Mouse (Mus musculus): ENCODE results near the gene Fyco1. TPM values are rescaled to one million over a fixed set of nuclear protein-coding genes. Genes with fewer than 3 reads are reported as not detected.
"Not testable (repeated sequence)": the region's sequence is repeated elsewhere in the genome, so short reads cannot be mapped to it uniquely, and the experiment has no call there.

The Fyco1 gene
- total RNA-seq, 2 experiments from 2014 or later = 29.6 to 30.4 TPM

DNA sequence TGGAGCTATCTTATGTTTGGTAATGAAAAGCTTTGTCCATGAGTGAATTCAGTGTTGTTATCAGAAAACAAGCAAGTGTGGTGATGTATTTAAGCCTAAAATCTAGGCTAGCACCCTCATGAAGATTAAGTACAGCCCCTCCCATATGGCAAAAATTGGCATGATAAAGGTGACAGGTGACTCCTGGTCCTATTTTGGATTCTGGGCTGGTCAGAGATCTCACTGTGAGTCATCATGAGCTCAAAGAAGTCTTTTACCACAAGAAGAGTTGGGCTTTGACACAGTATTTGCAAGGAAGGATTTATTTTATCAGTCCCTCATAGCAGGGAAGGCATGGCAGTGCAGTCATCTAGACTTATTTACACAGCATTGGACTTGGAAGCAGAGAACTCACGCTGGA lies 35.7 kb downstream of the Fyco1 start:
- DNase-seq (ENCODE audit: low spot score in 2 of 2) = no peak

GRCm38 (mm10) chr9:123815444-123815843 lies 36.3 kb downstream of the Fyco1 start:
- DNase-seq (ENCODE audit: low spot score in 2 of 2) = no peak

- no peak for DNase-seq (ENCODE audit: low spot score in 2 of 2)
These were observed 36.9 kb downstream of the Fyco1 start for GRCm38 (mm10) chr9:123814821-123815220.

GRCm38 (mm10) chr9:123814326-123814725 lies 37.4 kb downstream of the Fyco1 start:
- DNase-seq (ENCODE audit: low spot score in 2 of 2) = no peak

- DNase-seq (ENCODE audit: low spot score in 2 of 2) = no peak
These were observed 39.9 kb downstream of the Fyco1 start for GRCm38 (mm10) chr9:123811831-123812230.

GRCm38 (mm10) chr9:123808583-123808982 lies 43.1 kb downstream of the Fyco1 start:
- DNase-seq (ENCODE audit: low spot score in 2 of 2) = no peak

DNA sequence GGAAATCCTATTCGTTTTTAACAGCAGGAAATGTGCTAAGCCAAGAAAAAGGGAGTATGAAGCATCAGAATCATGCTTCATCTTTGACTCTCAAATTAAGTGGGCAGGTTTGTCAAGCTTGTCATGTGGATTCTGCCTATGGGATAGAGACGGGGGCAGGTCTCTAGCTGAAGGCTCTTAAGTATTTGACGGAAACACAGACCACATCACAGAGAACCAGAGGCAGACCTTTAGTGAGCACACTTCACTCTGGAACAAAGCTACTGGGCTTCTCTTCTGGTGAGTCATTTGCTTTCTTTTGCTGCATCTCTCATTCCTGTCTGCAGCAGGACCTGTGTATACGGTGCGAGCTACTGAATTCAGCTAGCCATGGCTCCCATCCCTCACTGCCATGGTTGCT lies 45.4 kb downstream of the Fyco1 start, which contains the start of gene Cxcr6:
Gene Cxcr6, plus strand, starts transcription at position 209 of the 400 bp plus-strand sequence.
- DNase-seq (ENCODE audit: low spot score in 2 of 2) = no peak

GRCm38 (mm10) chr9:123805241-123805640 lies 46.5 kb downstream of the Fyco1 start:
- no peak for DNase-seq (ENCODE audit: low spot score in 2 of 2)

GRCm38 (mm10) chr9:123802896-123803295 lies 48.8 kb downstream of the Fyco1 start:
- DNase-seq (ENCODE audit: low spot score in 2 of 2) = no peak

GRCm38 (mm10) chr9:123802421-123802820 lies 49.3 kb downstream of the Fyco1 start:
- no peak for DNase-seq (ENCODE audit: low spot score in 2 of 2)

DNA sequence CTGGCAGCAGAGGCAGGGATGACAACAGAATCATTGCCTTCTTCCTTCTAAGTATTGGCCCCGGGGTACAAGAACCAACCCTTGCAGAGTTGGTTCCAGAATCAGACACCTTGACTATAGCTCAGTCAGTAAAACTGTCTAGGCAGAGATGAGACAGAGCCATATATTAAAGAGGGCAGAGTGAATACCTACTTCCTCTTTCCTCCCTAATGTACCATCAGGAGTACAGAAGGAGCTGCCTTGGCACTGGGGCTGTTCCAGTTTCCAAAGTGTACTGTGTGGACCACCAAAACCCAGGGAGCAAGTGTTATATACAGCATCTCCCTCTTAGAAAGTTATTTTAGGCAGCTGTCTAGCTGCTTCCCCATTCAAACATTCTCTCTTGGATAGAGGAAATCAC lies 50.2 kb downstream of the Fyco1 start:
- no peak for DNase-seq (ENCODE audit: low spot score in 2 of 2)

GRCm38 (mm10) chr9:123796174-123796573 lies 55.5 kb downstream of the Fyco1 start:
- peak; percentile 40 to 49 for DNase-seq (ENCODE audit: low spot score in 2 of 2)

- peak in 1 of 2 experiments; percentile 10 for DNase-seq (ENCODE audit: low spot score in 2 of 2)
These were observed 62.7 kb downstream of the Fyco1 start for GRCm38 (mm10) chr9:123788855-123789529.

DNA sequence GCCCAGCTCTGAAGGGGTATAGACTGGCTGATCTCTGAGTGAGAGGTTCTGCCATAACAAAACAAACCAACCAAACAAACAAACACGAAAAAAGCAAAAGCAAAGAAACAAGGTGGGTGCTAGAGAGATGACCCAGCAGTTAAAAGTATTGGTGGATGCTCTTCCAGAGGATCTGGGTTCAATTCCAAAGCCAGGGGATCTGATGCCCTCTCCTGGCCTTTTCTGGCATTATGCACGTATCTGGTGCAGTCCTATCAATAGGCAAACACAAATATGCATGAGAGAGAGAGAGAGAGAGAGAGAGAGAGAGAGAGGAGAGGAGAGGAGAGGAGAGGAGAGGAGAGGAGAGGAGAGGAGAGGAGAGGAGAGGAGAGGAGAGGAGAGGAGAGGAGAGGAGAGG lies 78.4 kb downstream of the Fyco1 start:
- not testable (repeated sequence) for DNase-seq (ENCODE audit: low spot score in 2 of 2)

DNA sequence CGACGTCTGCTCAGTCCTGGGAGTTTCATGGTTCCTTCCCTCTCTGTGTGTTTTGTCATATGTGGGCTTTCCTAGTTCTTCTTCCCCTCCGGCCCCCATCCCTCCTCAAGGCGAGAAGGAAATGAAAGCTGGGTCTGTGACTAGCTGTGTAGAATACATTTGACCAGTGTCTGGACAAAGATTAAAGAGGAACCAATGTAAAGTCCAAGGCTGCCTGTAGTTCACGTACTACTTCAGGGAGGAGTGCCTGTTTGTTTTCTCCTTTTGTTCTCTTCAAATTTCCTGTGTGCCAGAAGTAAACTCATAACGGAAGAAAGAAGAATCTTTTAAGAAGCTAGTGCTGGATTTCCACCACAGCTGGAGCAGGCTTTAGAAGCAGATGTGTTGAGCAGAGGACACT lies 82.2 kb downstream of the Fyco1 start:
- no peak for DNase-seq (ENCODE audit: low spot score in 2 of 2)

- DNase-seq (ENCODE audit: low spot score in 2 of 2) = no peak
These were observed 83.3 kb downstream of the Fyco1 start for GRCm38 (mm10) chr9:123768443-123768842.

DNA sequence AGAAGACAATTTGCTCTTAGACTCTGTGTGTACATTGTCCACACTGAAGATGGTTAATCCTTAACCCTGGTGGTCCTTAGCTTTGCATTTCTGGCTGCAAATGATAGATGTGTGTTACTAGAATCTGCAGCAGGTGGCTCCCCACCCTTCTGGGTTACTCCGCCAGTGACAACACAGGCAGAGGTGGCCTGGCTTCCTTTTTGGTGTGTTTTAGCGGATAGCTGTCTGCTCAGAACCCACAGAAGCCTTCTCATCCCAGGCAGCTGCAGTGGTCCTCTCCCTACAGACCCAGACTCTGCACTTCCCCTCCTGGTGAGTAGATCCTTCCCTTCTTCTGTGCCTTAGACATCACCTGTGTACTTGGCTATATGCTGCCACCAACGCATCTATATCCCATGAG lies 84.7 kb downstream of the Fyco1 start:
- no peak for DNase-seq (ENCODE audit: low spot score in 2 of 2)

DNA sequence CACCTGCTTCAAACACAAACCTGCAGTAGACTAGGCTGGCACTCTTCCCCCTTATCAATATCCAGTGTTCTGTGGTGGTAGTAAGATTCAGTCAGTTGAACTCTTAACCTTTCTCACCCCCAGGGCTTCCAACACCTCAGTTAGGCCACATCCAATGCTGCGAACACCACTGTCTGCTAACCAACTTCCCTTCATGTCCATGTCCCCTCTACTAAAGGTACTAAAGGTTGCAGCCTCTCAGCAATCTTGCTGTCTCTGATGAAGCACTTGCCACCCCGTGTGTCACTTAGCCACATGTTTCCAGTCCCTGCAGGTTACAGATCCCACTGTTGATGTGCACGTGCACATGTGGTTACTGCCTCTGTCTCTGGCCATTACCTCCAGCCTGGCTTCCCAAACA lies 87.9 kb downstream of the Fyco1 start:
- DNase-seq (ENCODE audit: low spot score in 2 of 2) = no peak

- DNase-seq (ENCODE audit: low spot score in 2 of 2) = no peak
These were observed 88.8 kb downstream of the Fyco1 start for GRCm38 (mm10) chr9:123762886-123763285.

- no peak for DNase-seq (ENCODE audit: low spot score in 2 of 2)
These were observed 90.9 kb downstream of the Fyco1 start for GRCm38 (mm10) chr9:123760806-123761205.

- no peak for DNase-seq (ENCODE audit: low spot score in 2 of 2)
These were observed 93.1 kb downstream of the Fyco1 start for GRCm38 (mm10) chr9:123758645-123759044.

- no peak for DNase-seq (ENCODE audit: low spot score in 2 of 2)
These were observed 93.5 kb downstream of the Fyco1 start for GRCm38 (mm10) chr9:123758156-123758555.

GRCm38 (mm10) chr9:123757326-123757725 lies 94.4 kb downstream of the Fyco1 start:
- no peak for DNase-seq (ENCODE audit: low spot score in 2 of 2)

Measured in layer of hippocampus, postnatal 14 days (tissue).